Mouse (Mus musculus) neural tube, embryonic 14.5 days (tissue): ENCODE measurements around the gene Ccr8. TPM values are rescaled to one million over a fixed set of nuclear protein-coding genes. Genes with fewer than 3 reads are reported as not detected.

Experiments
- ATAC-seq: fragments of 200-750 bp; cut with Nextera tagmentation; 2 replicates; pipeline ENCODE4 v1.8.0; 2017; ENCODE audit warnings: low read depth, mild to moderate bottlenecking, moderate TSS enrichment, moderate library complexity
- H3K27ac ChIP-seq: fragments of 300-500 bp; sonication (generic); 2 replicates; pipeline ENCODE4 v1.5.1; 2014; ENCODE audit warnings: low read depth, mild to moderate bottlenecking, control low read depth, low read length, moderate library complexity, mixed read lengths
- H3K27me3 ChIP-seq: fragments of 300-500 bp; sonication (generic); 2 replicates; pipeline ENCODE4 v1.6.1; 2014; ENCODE audit warnings: low read length; ENCODE audit not compliant: control insufficient read depth, insufficient read depth
- H3K36me3 ChIP-seq: fragments of 300-500 bp; sonication (generic); 2 replicates; pipeline ENCODE4 v1.6.1; 2014; ENCODE audit warnings: low read length, mixed read lengths; ENCODE audit not compliant: control insufficient read depth, insufficient read depth
- H3K4me1 ChIP-seq: fragments of 300-500 bp; sonication (generic); 2 replicates; pipeline ENCODE4 v1.6.1; 2014; ENCODE audit warnings: low read length; ENCODE audit not compliant: control insufficient read depth, insufficient read depth
- H3K4me2 ChIP-seq: fragments of 300-500 bp; sonication (generic); 2 replicates; pipeline ENCODE4 v1.6.1; 2014; ENCODE audit warnings: mild to moderate bottlenecking, low read depth, low read length, control low read depth
- H3K4me3 ChIP-seq: fragments of 300-500 bp; sonication (generic); 2 replicates; pipeline ENCODE4 v1.5.1; 2014; ENCODE audit warnings: low read depth, low read length, control low read depth, mixed read lengths
- H3K9ac ChIP-seq: fragments of 300-500 bp; sonication (generic); replicated peaks from 2 replicates; pipeline ENCODE4 v1.6.1; 2014; ENCODE audit warnings: low read depth, mild to moderate bottlenecking, control low read depth, low read length, mixed read lengths
- H3K9me3 ChIP-seq: fragments of 300-500 bp; sonication (generic); 2 replicates; pipeline ENCODE4 v1.6.1; 2016; ENCODE audit warnings: low read length; ENCODE audit not compliant: control insufficient read depth
- WGBS: fragments of 180-500 bp; shearing (Covaris S2); extraction: QIAGEN DNeasy Blood & Tissue Kit; methylation state at CpG from one replicate; pipeline ENCODE4 v1.1.7; 2014; 5-methylcytosine and 5-hydroxymethylcytosine counted together
- polyA plus RNA-seq: library from polyadenylated mRNA; unstranded; fragments of >200 nt; fragmentation: Nextera tagmentation; extraction: Ambion mirVana; gene quantifications from 2 replicates; pipeline ENCODE4 v1.2.1, GENCODE M21; 2014

Gene Ccr8
- polyA plus RNA-seq, 1 experiment from 2014 or later, result not detected

- no peak overlapping the region for H3K27ac ChIP-seq
- no peaks in the 10 kb centered on the region for H3K4me1 ChIP-seq
- H3K36me3 ChIP-seq, result no peaks in the 10 kb centered on the region
- H3K4me3 ChIP-seq, result no peak overlapping the region
- no peak overlapping the region for H3K9ac ChIP-seq
- no peak for ATAC-seq
- 72% methylated on average over 10 of the region's 10 CpGs for WGBS
- no peak overlapping the region for H3K4me2 ChIP-seq
- no peaks in the 10 kb centered on the region for H3K9me3 ChIP-seq
- H3K27me3 ChIP-seq, result no peaks in the 10 kb centered on the region
These were observed 23.9 kb upstream of the Ccr8 start for GRCm38 (mm10) chr9:120068047-120068446.

GRCm38 (mm10) chr9:120069779-120070178 lies 22.1 kb upstream of the Ccr8 start, which contains the start of gene Cx3cr1:
Gene Cx3cr1 (minus strand): TSS chr9:120069879.
- no peaks in the 10 kb centered on the region for H3K4me1 ChIP-seq
- H3K27me3 ChIP-seq, result no peaks in the 10 kb centered on the region
- H3K36me3 ChIP-seq, result no peaks in the 10 kb centered on the region
- H3K4me2 ChIP-seq, result no peak within 1 kb of the TSS
- no peak within 1 kb of the TSS for H3K4me3 ChIP-seq
- no peaks in the 10 kb centered on the region for H3K9me3 ChIP-seq
- WGBS, result 86% methylated on average over 11 of the region's 11 CpGs
- H3K27ac ChIP-seq, result no peak within 1 kb of the TSS
- ATAC-seq, result no peak
- no peak within 1 kb of the TSS for H3K9ac ChIP-seq

- WGBS, result 87% methylated on average over 2 of the region's 2 CpGs
These were observed 20.7 kb upstream of the Ccr8 start for GRCm38 (mm10) chr9:120071251-120071650.

GRCm38 (mm10) chr9:120073169-120073568 lies 18.7 kb upstream of the Ccr8 start:
- no peaks in the 10 kb centered on the region for H3K36me3 ChIP-seq
- H3K27me3 ChIP-seq, result no peaks in the 10 kb centered on the region
- no peak overlapping the region for H3K27ac ChIP-seq
- ATAC-seq, result no peak
- 17% methylated on average over 3 of the region's 3 CpGs for WGBS
- H3K4me3 ChIP-seq, result no peak overlapping the region
- H3K4me2 ChIP-seq, result no peak overlapping the region
- H3K9ac ChIP-seq, result no peak overlapping the region
- no peaks in the 10 kb centered on the region for H3K4me1 ChIP-seq
- H3K9me3 ChIP-seq, result no peaks in the 10 kb centered on the region

More at GRCm38 (mm10) chr9:120071251-120071650, 20.7 kb upstream of the Ccr8 start:
- H3K4me1 ChIP-seq, result no peaks in the 10 kb centered on the region
- H3K36me3 ChIP-seq, result no peaks in the 10 kb centered on the region
- H3K27ac ChIP-seq, result no peak overlapping the region
- no peaks in the 10 kb centered on the region for H3K9me3 ChIP-seq
- no peak overlapping the region for H3K4me2 ChIP-seq
- ATAC-seq, result no peak
- no peaks in the 10 kb centered on the region for H3K27me3 ChIP-seq
- H3K4me3 ChIP-seq, result no peak overlapping the region
- H3K9ac ChIP-seq, result no peak overlapping the region

GRCm38 (mm10) chr9:120074516-120074915 lies 17.4 kb upstream of the Ccr8 start:
- 89% methylated on average over 7 of the region's 7 CpGs for WGBS
- no peaks in the 10 kb centered on the region for H3K9me3 ChIP-seq
- H3K4me1 ChIP-seq, result no peaks in the 10 kb centered on the region
- no peak overlapping the region for H3K4me3 ChIP-seq
- no peak overlapping the region for H3K4me2 ChIP-seq
- H3K36me3 ChIP-seq, result no peaks in the 10 kb centered on the region
- no peak for ATAC-seq
- H3K9ac ChIP-seq, result no peak overlapping the region
- H3K27me3 ChIP-seq, result no peaks in the 10 kb centered on the region
- H3K27ac ChIP-seq, result no peak overlapping the region

GRCm38 (mm10) chr9:120078241-120078640 lies 13.7 kb upstream of the Ccr8 start:
- no peak overlapping the region for H3K4me3 ChIP-seq
- H3K4me1 ChIP-seq, result no peaks in the 10 kb centered on the region
- no peak overlapping the region for H3K27ac ChIP-seq
- H3K27me3 ChIP-seq, result no peaks in the 10 kb centered on the region
- H3K4me2 ChIP-seq, result no peak overlapping the region
- ATAC-seq, result no peak
- WGBS, result 82% methylated on average over 3 of the region's 3 CpGs
- no peaks in the 10 kb centered on the region for H3K36me3 ChIP-seq
- no peaks in the 10 kb centered on the region for H3K9me3 ChIP-seq
- no peak overlapping the region for H3K9ac ChIP-seq

GRCm38 (mm10) chr9:120079901-120080300 lies 12.0 kb upstream of the Ccr8 start:
- Histone ChIP-seq H3K36me3 (no peaks in the 10 kb centered on the region), H3K9ac (no peak overlapping the region), H3K4me2 (no peak overlapping the region), H3K9me3 (no peaks in the 10 kb centered on the region), H3K4me3 (no peak overlapping the region), H3K27me3 (no peaks in the 10 kb centered on the region), H3K27ac (no peak overlapping the region), H3K4me1 (no peaks in the 10 kb centered on the region)
- WGBS, result 80% methylated on average over 7 of the region's 7 CpGs
- ATAC-seq, result no peak

GRCm38 (mm10) chr9:120080546-120081108 lies 11.3 kb upstream of the Ccr8 start:
- H3K27me3 ChIP-seq, result no peaks in the 10 kb centered on the region
- no peak overlapping the region for H3K27ac ChIP-seq
- 80% methylated on average over 8 of the region's 8 CpGs for WGBS
- H3K36me3 ChIP-seq, result no peaks in the 10 kb centered on the region
- no peaks in the 10 kb centered on the region for H3K4me1 ChIP-seq
- no peaks in the 10 kb centered on the region for H3K9me3 ChIP-seq
- H3K9ac ChIP-seq, result no peak overlapping the region
- ATAC-seq, result no peak
- no peak overlapping the region for H3K4me2 ChIP-seq
- H3K4me3 ChIP-seq, result no peak overlapping the region

GRCm38 (mm10) chr9:120081247-120081646 lies 10.7 kb upstream of the Ccr8 start:
- no peak overlapping the region for H3K4me3 ChIP-seq
- no peak overlapping the region for H3K4me2 ChIP-seq
- H3K27me3 ChIP-seq, result no peaks in the 10 kb centered on the region
- no peaks in the 10 kb centered on the region for H3K9me3 ChIP-seq
- H3K4me1 ChIP-seq, result no peaks in the 10 kb centered on the region
- no peak for ATAC-seq
- H3K9ac ChIP-seq, result no peak overlapping the region
- WGBS, result 80% methylated on average over 6 of the region's 6 CpGs
- H3K36me3 ChIP-seq, result no peaks in the 10 kb centered on the region
- no peak overlapping the region for H3K27ac ChIP-seq
